In the genomic region with DNA sequence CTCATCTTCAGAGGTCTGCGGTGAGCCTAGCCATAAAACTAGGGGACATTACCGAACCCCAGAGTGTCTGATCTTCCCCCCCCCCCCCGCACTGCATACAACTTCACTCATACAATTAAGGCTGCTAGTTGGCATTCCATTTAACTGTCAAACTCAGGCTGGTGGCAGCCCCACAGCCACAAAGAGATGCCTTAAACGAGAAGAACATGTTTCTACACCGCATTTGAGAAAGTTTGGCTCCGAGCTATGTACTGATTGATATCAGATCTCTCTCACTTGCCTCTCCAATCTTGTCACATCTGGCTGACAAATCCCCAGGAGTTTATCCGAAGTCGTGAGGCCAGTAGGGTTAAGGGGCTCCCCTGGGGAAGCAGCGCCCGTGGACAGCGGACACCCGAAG, we compare ENCODE assay signal across 12 mouse cellular contexts. TPM values are rescaled to one million over a fixed set of nuclear protein-coding genes. Genes with fewer than 3 reads are reported as not detected.
DNase-seq lines count a peak whose midpoint lies in the region; ATAC-seq and TF ChIP-seq lines count a peak whose summit lies in the region.
"Had no signal": no experiment of that assay in that cellular context is flagged by ENCODE, and none has a peak within 500 bp of the region (broad histone marks: within the 10 kb centered on the region; RNA-seq: fewer than 3 reads in every experiment).

No protein-coding gene starts in this region.

- 5% methylated on average over 11 of the region's 12 CpGs for WGBS in heart, embryonic 11.5 days (ENCODE audit: insufficient replicate concordance)
- 15% methylated on average over 12 of the region's 12 CpGs for WGBS in thymus, adult 2 months
- WGBS in limb, embryonic 14.5 days: 1% methylated on average over 12 of the region's 12 CpGs

- no peak for DNase-seq in heart, postnatal 4 days
- no peak for DNase-seq in thymus, adult 2 months
- no peak for DNase-seq in thymus, postnatal 10 days (ENCODE audit: low spot score in 2 of 2)
- DNase-seq in limb, embryonic 14.5 days (ENCODE audit: low spot score): peak; percentile 23
- no peak for DNase-seq in urinary bladder, adult 2 months (ENCODE audit: low spot score)
- DNase-seq in frontal cortex, postnatal 25 days (ENCODE audit: low spot score in 2 of 2): no peak
- DNase-seq in thymus, adult 18-20 months: no peak
- DNase-seq: cerebellum, adult 11-12 months; gastrocnemius, adult 2 months had no signal

- H3K27ac ChIP-seq in heart, embryonic 11.5 days (ENCODE audit: low read depth, low read length): no peak overlapping the region
- no peak overlapping the region for H3K27ac ChIP-seq in thymus, adult 2 months (ENCODE audit: control insufficient read depth, insufficient read depth, low read length)
- H3K27ac ChIP-seq in limb, embryonic 14.5 days (replicated peaks; ENCODE audit: low read depth, low read length): no peak overlapping the region
- H3K27ac ChIP-seq: gastrocnemius, adult 2 months had no signal

- no peaks in the 10 kb centered on the region for H3K9me3 ChIP-seq in heart, embryonic 11.5 days (replicated peaks; ENCODE audit: control insufficient read depth, low read length)
- H3K9me3 ChIP-seq in limb, embryonic 14.5 days (ENCODE audit: control insufficient read depth, low read length): no peaks in the 10 kb centered on the region
- H3K9me3 ChIP-seq: megakaryocyte, embryonic 14.5 days had no signal

- TF ChIP-seq POLR2A in thymus, adult 2 months (IDR thresholded peaks at IDR 0.05; ENCODE audit: control insufficient read depth, extremely low read depth, insufficient read depth, low read length, poor library complexity): no peak
- TF ChIP-seq POLR2A in limb, embryonic 14.5 days (IDR thresholded peaks at IDR 0.05; ENCODE audit: borderline replicate concordance, extremely low read depth, insufficient read depth, insufficient read length): no peak

- peaks cover 5% of the 10 kb centered on the region; the same call in 1 of the 2 replicates for H3K4me1 ChIP-seq in heart, embryonic 11.5 days (ENCODE audit: control insufficient read depth, insufficient read depth, low read length)
- no peaks in the 10 kb centered on the region for H3K4me1 ChIP-seq in thymus, adult 2 months (replicated peaks; ENCODE audit: control insufficient read depth, insufficient read depth, low read length)
- peaks cover 3% of the 10 kb centered on the region; the same call in 1 of the 2 replicates for H3K4me1 ChIP-seq in limb, embryonic 14.5 days (ENCODE audit: control insufficient read depth, insufficient read depth, low read length)

- no peak for TF ChIP-seq CTCF in thymus, adult 2 months (IDR thresholded peaks at IDR 0.05; ENCODE audit: borderline replicate concordance, control insufficient read depth, extremely low read depth, insufficient read depth, low read length, poor library complexity)

- ATAC-seq in heart, embryonic 11.5 days (replicated peaks; ENCODE audit: insufficient number of reproducible peaks, low FRiP score, low TSS enrichment): no peak
- ATAC-seq in limb, embryonic 14.5 days (ENCODE audit: low FRiP score, low read depth): no peak

- peak overlapping the region; percentile 62 for H3K4me3 ChIP-seq in heart, embryonic 11.5 days (ENCODE audit: low read depth, low read length)
- H3K4me3 ChIP-seq in thymus, adult 2 months (ENCODE audit: control insufficient read depth, insufficient read depth, low read length): peak overlapping the region; percentile 12; the same call in 1 of the 2 replicates
- peak overlapping the region; percentile 56 for H3K4me3 ChIP-seq in limb, embryonic 14.5 days (replicated peaks; ENCODE audit: low read length)

- H3K4me2 ChIP-seq in heart, embryonic 11.5 days: peak overlapping the region; percentile 91
- peak overlapping the region; percentile 98 for H3K4me2 ChIP-seq in limb, embryonic 14.5 days (replicated peaks; ENCODE audit: low read depth, low read length, severe bottlenecking)

- H3K9ac ChIP-seq in heart, embryonic 11.5 days (ENCODE audit: low read depth, low read length): peak overlapping the region; percentile 29
- peak overlapping the region; percentile 52; the same call in 1 of the 2 replicates for H3K9ac ChIP-seq in limb, embryonic 14.5 days (ENCODE audit: low read depth, low read length, severe bottlenecking)

- H3K36me3 ChIP-seq in heart, embryonic 11.5 days (ENCODE audit: control insufficient read depth, insufficient read depth, low read length): no peaks in the 10 kb centered on the region
- no peaks in the 10 kb centered on the region for H3K36me3 ChIP-seq in thymus, adult 2 months (ENCODE audit: control insufficient read depth, insufficient read depth, low read length)
- no peaks in the 10 kb centered on the region for H3K36me3 ChIP-seq in limb, embryonic 14.5 days (ENCODE audit: control insufficient read depth, insufficient read depth, low read length)

- peaks cover 60% of the 10 kb centered on the region for H3K27me3 ChIP-seq in heart, embryonic 11.5 days (ENCODE audit: control insufficient read depth, insufficient read depth, low read length)
- peaks cover 17% of the 10 kb centered on the region for H3K27me3 ChIP-seq in thymus, adult 2 months (ENCODE audit: control insufficient read depth, insufficient read depth, low read length)
- peaks cover 67% of the 10 kb centered on the region for H3K27me3 ChIP-seq in limb, embryonic 14.5 days (ENCODE audit: control insufficient read depth, insufficient read depth, low read length)

RNA-seq across cellular contexts. Expression of gene Bnc1, which starts 1.0 kb away (rescaled TPM):
- polyA plus RNA-seq in heart, embryonic 11.5 days (2014; fragmentation: Nextera tagmentation; extraction: Ambion mirVana): 8.5 and 8.6 TPM in 2 replicates
- 1 to 10 TPM; 3.1 to 3.7 TPM for total RNA-seq in heart, postnatal 4 days (2021)
- 1.1 and 1.5 TPM in 2 replicates for polyA plus RNA-seq in thymus, adult 2 months (2012; rRNA removed)
- polyA plus RNA-seq in limb, embryonic 14.5 days (2012; rRNA removed): 1.9 and 2.5 TPM in 2 replicates
- 1.8 and 2.2 TPM in 2 replicates for polyA plus RNA-seq in limb, embryonic 14.5 days (2014; fragmentation: Nextera tagmentation; extraction: Ambion mirVana)
- 0.91 and 1.0 TPM in 2 replicates for polyA plus RNA-seq in urinary bladder, adult 2 months (2012; rRNA removed)
- total RNA-seq: gastrocnemius, adult 2 months had no signal

RNA-seq across cellular contexts. Expression of gene Hdgfl3, which starts 56.8 kb away (rescaled TPM):
- polyA plus RNA-seq in heart, embryonic 11.5 days (2014; fragmentation: Nextera tagmentation; extraction: Ambion mirVana): 11.0 and 11.9 TPM in 2 replicates
- 10 to 100 TPM; 17.6 to 20.2 TPM for total RNA-seq in heart, postnatal 4 days (2021)
- polyA plus RNA-seq in thymus, adult 2 months (2012; rRNA removed): 5.1 TPM in 2 replicates
- 17.9 and 18.2 TPM in 2 replicates for polyA plus RNA-seq in limb, embryonic 14.5 days (2012; rRNA removed)
- 21.3 and 26.3 TPM in 2 replicates for polyA plus RNA-seq in limb, embryonic 14.5 days (2014; fragmentation: Nextera tagmentation; extraction: Ambion mirVana)
- polyA plus RNA-seq in urinary bladder, adult 2 months (2012; rRNA removed): 8.0 and 10.4 TPM in 2 replicates
- polyA plus RNA-seq: C2C12 had no signal

Comparison
In these comparisons a context has a peak if more than half of its experiments do, and no peak if none do; other contexts are left out.
1. H3K4me3 ChIP-seq: peak in every context shown above with its lines; median percentile 62 in heart, embryonic 11.5 days; 56 in limb, embryonic 14.5 days; 12 in thymus, adult 2 months.